Mouse (Mus musculus) spleen, adult 10 weeks (tissue): ENCODE results near the gene Shmt1. TPM values are rescaled to one million over a fixed set of nuclear protein-coding genes. Genes with fewer than 3 reads are reported as not detected.

Experiments
- polyA plus RNA-seq: library from polyadenylated mRNA; stranded (reverse); fragments of 350-450 nt; fragmentation: Illumina TruSeq; extraction: RNeasy Lipid Tissue Mini Kit (QIAGEN cat#74804); gene quantifications from one replicate; pipeline ENCODE4 v1.2.3, GENCODE M21; 2015; ENCODE audit warnings: low replicate concordance; ENCODE audit not compliant: insufficient read depth

Gene Shmt1
- 12.6 TPM for polyA plus RNA-seq

GRCm38 (mm10) chr11:60811618-60812017 lies at the start of gene Shmt1:
TSS of gene Shmt1 (minus strand) at chr11:60811718.

GRCm38 (mm10) chr11:60830433-60831052 lies 19.0 kb upstream of the Shmt1 start, which contains the start of gene Dhrs7b:
TSS of gene Dhrs7b (plus strand) at chr11:60830631.

GRCm38 (mm10) chr11:60776829-60777740 lies 34.4 kb downstream of the Shmt1 start, which contains the start of the genes Top3a and Smcr8:
TSS of gene Top3a (minus strand) at chr11:60777365.
TSS of gene Smcr8 (plus strand) at chr11:60777524.

Other genes with a start within 250 kb of the Shmt1 start
- 6.9 TPM for gene Llgl1, start 112.0 kb downstream of the Shmt1 start, polyA plus RNA-seq
- 56.0 TPM for gene Flii, start 84.5 kb downstream of the Shmt1 start, polyA plus RNA-seq
- gene Mief2, start 83.3 kb downstream of the Shmt1 start, polyA plus RNA-seq: 4.3 TPM
- 14.0 TPM for gene Top3a, start 34.4 kb downstream of the Shmt1 start, polyA plus RNA-seq
- 36.9 TPM for gene Smcr8, start 34.2 kb downstream of the Shmt1 start, polyA plus RNA-seq
- gene Dhrs7b, start 18.9 kb upstream of the Shmt1 start, polyA plus RNA-seq: 8.9 TPM
- 15.2 TPM for gene Tmem11, start 67.6 kb upstream of the Shmt1 start, polyA plus RNA-seq
- gene Natd1, start 103.0 kb upstream of the Shmt1 start, polyA plus RNA-seq: 8.3 TPM
- 32.8 TPM for gene Map2k3, start 120.3 kb upstream of the Shmt1 start, polyA plus RNA-seq
- gene Kcnj12, start 210.8 kb upstream of the Shmt1 start, polyA plus RNA-seq: not detected